In genomic region chr6:29940428-29940827, GRCm38 (mm10) we compare ENCODE assay signal across 17 mouse cellular contexts. TPM values are rescaled to one million over a fixed set of nuclear protein-coding genes. Genes with fewer than 3 reads are reported as not detected.
A peak's percentile ranks its signal among the peaks of the same experiment; 100 is the strongest.
DNase-seq lines count a peak whose midpoint lies in the region; ATAC-seq and TF ChIP-seq lines count a peak whose summit lies in the region.
"Had no signal": no experiment of that assay in that cellular context is flagged by ENCODE, and none has a peak within 500 bp of the region (broad histone marks: within the 10 kb centered on the region; RNA-seq: fewer than 3 reads in every experiment).

No protein-coding gene starts in this region.

- ATAC-seq in lung, embryonic 14.5 days (ENCODE audit: insufficient read depth): no peak
- ATAC-seq in heart, embryonic 15.5 days (replicated peaks; ENCODE audit: insufficient number of reproducible peaks, insufficient read depth, low FRiP score, low read depth): no peak; the same call in 1 of the 2 replicates
- ATAC-seq in forebrain, embryonic 16.5 days: no peak
- ATAC-seq in forebrain, embryonic 14.5 days: no peak
- ATAC-seq: hindbrain, embryonic 16.5 days; midbrain, embryonic 16.5 days had no signal

- DNase-seq in lung, embryonic 14.5 days: peak; percentile 70
- no peak for DNase-seq in lung, adult 2 months
- peak; percentile 9 for DNase-seq in fibroblast of lung, adult 2 months (ENCODE audit: low read depth)
- DNase-seq in lung, postnatal 36 days: peak; percentile 45
- no peak for DNase-seq in forebrain, embryonic 14.5 days (ENCODE audit: low spot score)
- DNase-seq: cerebellum, postnatal 25 days; kidney, adult 11 months; thymus, adult 2 months had no signal

- H3K9ac ChIP-seq in lung, embryonic 14.5 days: no peak overlapping the region
- H3K9ac ChIP-seq in heart, embryonic 15.5 days: no peak overlapping the region
- no peak overlapping the region for H3K9ac ChIP-seq in forebrain, embryonic 16.5 days (replicated peaks; ENCODE audit: low read depth, low read length)
- H3K9ac ChIP-seq in forebrain, embryonic 14.5 days (ENCODE audit: low read length): no peak overlapping the region
- H3K9ac ChIP-seq: forebrain, embryonic 12.5 days; limb, embryonic 12.5 days; liver, embryonic 15.5 days had no signal

- no peak for TF ChIP-seq CTCF in lung, embryonic 14.5 days (IDR thresholded peaks at IDR 0.05; ENCODE audit: low read depth)
- no peak for TF ChIP-seq CTCF in lung, adult 2 months (IDR thresholded peaks at IDR 0.05; ENCODE audit: insufficient read depth, low read length)

- no peaks in the 10 kb centered on the region for H3K27me3 ChIP-seq in lung, embryonic 14.5 days (ENCODE audit: insufficient read depth, low read length)
- no peaks in the 10 kb centered on the region for H3K27me3 ChIP-seq in heart, embryonic 15.5 days
- H3K27me3 ChIP-seq in forebrain, embryonic 16.5 days (replicated peaks; ENCODE audit: control insufficient read depth, insufficient read depth, low read length): no peaks in the 10 kb centered on the region
- no peaks in the 10 kb centered on the region for H3K27me3 ChIP-seq in forebrain, embryonic 14.5 days (replicated peaks; ENCODE audit: control insufficient read depth, insufficient read depth, low read length)
- H3K27me3 ChIP-seq: CH12.LX; forebrain, embryonic 12.5 days; limb, embryonic 12.5 days; liver, embryonic 15.5 days had no signal

- WGBS in lung, embryonic 14.5 days: 52% methylated on average over 4 of the region's 4 CpGs
- 30% methylated on average over 4 of the region's 4 CpGs for WGBS in lung, adult 2 months
- WGBS in heart, embryonic 15.5 days: 41% methylated on average over 4 of the region's 4 CpGs
- 66% methylated on average over 4 of the region's 4 CpGs for WGBS in forebrain, embryonic 16.5 days
- 83% methylated on average over 4 of the region's 4 CpGs for WGBS in forebrain, embryonic 14.5 days

- H3K36me3 ChIP-seq in lung, embryonic 14.5 days (ENCODE audit: insufficient read depth): no peaks in the 10 kb centered on the region
- H3K36me3 ChIP-seq in heart, embryonic 15.5 days: peaks cover 66% of the 10 kb centered on the region
- no peaks in the 10 kb centered on the region for H3K36me3 ChIP-seq in forebrain, embryonic 16.5 days (ENCODE audit: control insufficient read depth, insufficient read depth)
- H3K36me3 ChIP-seq in forebrain, embryonic 14.5 days (ENCODE audit: control insufficient read depth, insufficient read depth, low read length): no peaks in the 10 kb centered on the region
- H3K36me3 ChIP-seq: forebrain, embryonic 12.5 days; limb, embryonic 12.5 days; liver, embryonic 15.5 days had no signal

- no peaks in the 10 kb centered on the region for H3K9me3 ChIP-seq in lung, embryonic 14.5 days (ENCODE audit: low read depth, low read length)
- no peaks in the 10 kb centered on the region for H3K9me3 ChIP-seq in heart, embryonic 15.5 days (replicated peaks)
- H3K9me3 ChIP-seq in forebrain, embryonic 16.5 days (ENCODE audit: control insufficient read depth, low read length): no peaks in the 10 kb centered on the region
- H3K9me3 ChIP-seq in forebrain, embryonic 14.5 days (replicated peaks; ENCODE audit: control insufficient read depth, low read length): no peaks in the 10 kb centered on the region
- H3K9me3 ChIP-seq: forebrain, embryonic 12.5 days; limb, embryonic 12.5 days; liver, embryonic 15.5 days; megakaryocyte, embryonic 14.5 days had no signal

- H3K27ac ChIP-seq in lung, embryonic 14.5 days (ENCODE audit: low read depth): no peak overlapping the region
- peak overlapping the region; percentile 45 for H3K27ac ChIP-seq in heart, embryonic 15.5 days
- H3K27ac ChIP-seq in forebrain, embryonic 16.5 days (ENCODE audit: low read length): no peak overlapping the region
- H3K27ac ChIP-seq in forebrain, embryonic 14.5 days (ENCODE audit: low read depth, low read length): no peak overlapping the region
- H3K27ac ChIP-seq: forebrain, embryonic 12.5 days; limb, embryonic 12.5 days; liver, embryonic 15.5 days had no signal

- H3K4me1 ChIP-seq in lung, embryonic 14.5 days (ENCODE audit: insufficient read depth): no peaks in the 10 kb centered on the region
- peaks cover 2% of the 10 kb centered on the region; the same call in 1 of the 2 replicates for H3K4me1 ChIP-seq in lung, adult 2 months (ENCODE audit: control insufficient read depth, insufficient read depth, low read length)
- H3K4me1 ChIP-seq in heart, embryonic 15.5 days (replicated peaks): peaks cover 10% of the 10 kb centered on the region
- peaks cover 4% of the 10 kb centered on the region for H3K4me1 ChIP-seq in forebrain, embryonic 16.5 days (replicated peaks; ENCODE audit: control insufficient read depth, insufficient read depth, low read length)
- H3K4me1 ChIP-seq in forebrain, embryonic 14.5 days (ENCODE audit: control insufficient read depth, insufficient read depth, low read length): no peaks in the 10 kb centered on the region
- H3K4me1 ChIP-seq: forebrain, embryonic 12.5 days; limb, embryonic 12.5 days; liver, embryonic 15.5 days; megakaryocyte, embryonic 14.5 days had no signal

- no peak overlapping the region for H3K4me2 ChIP-seq in lung, embryonic 14.5 days
- no peak overlapping the region for H3K4me2 ChIP-seq in heart, embryonic 15.5 days
- no peak overlapping the region for H3K4me2 ChIP-seq in forebrain, embryonic 16.5 days (ENCODE audit: low read length)
- H3K4me2 ChIP-seq in forebrain, embryonic 14.5 days (ENCODE audit: low read length): no peak overlapping the region
- H3K4me2 ChIP-seq: forebrain, embryonic 12.5 days; limb, embryonic 12.5 days; liver, embryonic 15.5 days had no signal

- no peak overlapping the region for H3K4me3 ChIP-seq in lung, embryonic 14.5 days (ENCODE audit: low read depth, low read length)
- no peak overlapping the region for H3K4me3 ChIP-seq in lung, adult 2 months (replicated peaks; ENCODE audit: extremely low read depth, low read depth, low read length)
- no peak overlapping the region for H3K4me3 ChIP-seq in heart, embryonic 15.5 days
- H3K4me3 ChIP-seq in forebrain, embryonic 16.5 days (replicated peaks; ENCODE audit: low read length): no peak overlapping the region
- no peak overlapping the region for H3K4me3 ChIP-seq in forebrain, embryonic 14.5 days (ENCODE audit: low read depth, low read length)
- H3K4me3 ChIP-seq: forebrain, embryonic 12.5 days; limb, embryonic 12.5 days; liver, embryonic 15.5 days; megakaryocyte, embryonic 14.5 days had no signal

- TF ChIP-seq POLR2A in lung, adult 2 months (IDR thresholded peaks at IDR 0.05; ENCODE audit: borderline replicate concordance, extremely low read depth, low read depth, low read length): no peak

RNA-seq across cellular contexts. Expression of gene Strip2, which starts 23.6 kb away (rescaled TPM):
- polyA plus RNA-seq in lung, embryonic 14.5 days (2014; fragmentation: Nextera tagmentation; extraction: Ambion mirVana): 0.33 and 0.84 TPM in 2 replicates
- polyA plus RNA-seq in lung, adult 2 months (2012; rRNA removed): 0.79 and 0.89 TPM in 2 replicates
- 53.2 and 63.1 TPM in 2 replicates for polyA plus RNA-seq in heart, embryonic 15.5 days (2015; fragmentation: Nextera tagmentation; extraction: Ambion mirVana)
- polyA plus RNA-seq in forebrain, embryonic 16.5 days (2015; fragmentation: Nextera tagmentation; extraction: Ambion mirVana): 4.2 and 4.9 TPM in 2 replicates
- polyA plus RNA-seq in forebrain, embryonic 14.5 days (2014; fragmentation: Nextera tagmentation; extraction: Ambion mirVana): 1.7 and 2.7 TPM in 2 replicates

Comparison
In these comparisons a context has a peak if more than half of its experiments do, and no peak if none do; other contexts are left out.
1. DNase-seq: peak in lung, embryonic 14.5 days (single experiment), fibroblast of lung, adult 2 months (single experiment) and lung, postnatal 36 days (single experiment); none in lung, adult 2 months (single experiment) and forebrain, embryonic 14.5 days (single experiment).